Mouse (Mus musculus) lung, postnatal 4 days (tissue): ENCODE data around the gene Zfp593.

ENCODE experiments used
- DNase-seq, 2 experiments: peaks; one replicate each; pipeline ENCODE4 v3.0.0; 2021

Gene Zfp593

DNA sequence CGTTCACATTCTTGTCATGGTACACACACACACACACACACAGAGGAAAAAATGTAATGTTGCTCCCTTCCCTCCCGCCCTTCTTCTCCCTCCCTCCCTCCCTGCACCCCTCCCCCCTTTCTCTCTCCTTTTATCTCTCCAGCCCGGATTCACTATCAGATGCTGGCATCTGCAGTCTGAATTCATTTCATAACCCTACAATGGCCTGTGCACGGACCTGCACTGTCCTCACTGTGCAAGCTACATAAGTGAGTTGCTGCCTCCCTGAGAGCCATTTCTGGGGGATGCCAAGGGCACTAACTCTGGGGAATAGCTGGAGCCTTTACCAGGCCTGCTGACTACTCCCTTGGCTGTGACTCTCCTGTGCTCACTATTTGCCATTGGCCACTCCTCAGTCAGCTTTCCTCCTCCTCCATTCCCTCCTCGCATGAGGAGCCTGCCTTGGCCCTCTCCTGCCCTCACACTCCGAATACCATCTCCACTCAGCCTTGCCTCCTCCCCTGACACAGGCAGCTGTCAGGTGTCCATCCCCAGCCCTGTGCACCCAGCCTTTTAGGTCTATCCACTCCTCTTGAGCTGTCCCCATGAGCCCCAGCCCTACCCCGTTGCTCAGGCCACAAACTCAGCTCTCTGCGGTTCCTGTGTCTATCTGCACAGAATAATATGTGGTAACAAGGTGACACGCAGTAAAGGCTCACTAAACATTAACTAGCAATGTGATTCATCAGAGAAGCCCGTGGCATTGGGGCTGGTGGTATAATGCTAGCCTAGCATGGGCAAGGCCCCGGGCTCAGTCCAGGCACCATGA, 22.4 kb downstream of the Zfp593 start:
- no peak for DNase-seq

DNA sequence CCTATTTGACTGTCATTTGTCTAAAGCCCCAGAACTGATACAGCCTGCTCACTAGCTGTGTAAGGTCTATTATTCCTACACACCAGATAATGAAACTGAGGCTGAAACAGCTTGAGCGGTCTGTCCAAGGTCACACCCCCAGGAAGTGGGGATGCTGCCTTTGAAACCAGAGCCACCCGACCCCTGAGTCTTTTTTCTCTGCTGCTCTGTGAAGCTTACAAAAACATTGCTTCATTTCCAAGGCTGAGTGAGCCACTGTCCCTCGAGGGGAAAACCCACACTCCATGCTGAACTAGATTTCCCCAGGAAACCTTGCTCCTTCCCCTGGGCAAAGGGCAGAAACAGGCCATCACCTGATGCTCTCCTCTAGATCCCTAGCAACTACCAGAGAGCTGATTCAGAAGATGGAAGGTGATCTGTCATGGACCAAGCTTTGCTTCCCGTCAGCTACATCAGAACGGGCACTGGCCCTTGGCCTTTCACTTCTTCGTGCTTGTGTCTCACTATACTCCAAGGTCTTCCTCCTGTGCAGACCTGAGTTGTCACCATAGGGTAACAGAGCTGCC, 38.8 kb downstream of the Zfp593 start:
- no peak for DNase-seq

DNA sequence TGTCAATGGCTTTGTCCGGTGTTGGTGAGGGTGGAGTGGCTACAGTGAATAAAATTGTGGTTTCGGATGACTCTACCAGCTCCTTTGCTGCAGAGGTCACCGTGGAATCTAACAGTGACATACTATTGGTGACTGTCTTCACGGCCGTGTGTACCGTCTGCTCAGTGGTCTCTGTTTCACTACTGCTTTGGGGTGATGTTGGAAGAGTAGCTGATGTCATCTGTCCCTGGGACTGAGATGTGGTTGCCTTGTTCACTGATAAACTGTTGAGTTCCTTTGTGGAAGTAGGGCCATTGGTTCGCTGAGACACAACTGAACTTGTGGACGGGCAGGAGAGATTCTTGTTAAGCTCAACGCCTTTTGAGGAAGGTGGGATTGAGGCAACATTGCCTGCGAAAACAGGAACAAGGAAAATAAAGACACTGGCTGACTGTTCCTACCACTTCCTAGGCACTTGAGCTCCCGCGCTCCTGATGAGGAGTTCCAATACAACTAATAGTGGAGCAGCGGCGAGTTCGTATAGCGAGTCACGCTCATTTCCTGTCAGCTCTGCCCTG, 42.0 kb downstream of the Zfp593 start:
- DNase-seq: no peak

DNA sequence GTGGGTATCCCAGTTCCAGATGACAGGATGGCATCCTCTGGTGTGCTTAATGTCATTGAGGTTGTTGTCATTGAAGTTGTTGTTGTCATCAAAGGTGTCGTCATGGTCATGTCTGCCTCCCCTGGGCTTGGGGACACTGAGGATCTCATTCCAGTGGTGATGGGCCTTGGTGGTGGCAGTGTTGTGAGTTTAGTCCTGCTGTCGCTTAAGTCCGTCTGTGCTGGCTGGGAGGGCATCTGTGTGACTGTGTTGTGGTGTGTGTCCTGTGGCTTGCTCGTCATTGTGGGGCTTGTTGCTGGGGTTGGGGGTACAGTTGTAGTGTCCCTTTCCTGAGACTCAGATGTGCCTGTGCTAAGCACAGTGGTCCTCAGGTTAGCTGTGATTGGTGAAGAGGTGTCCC, 42.5 kb downstream of the Zfp593 start, which contains the start of gene Gm7534:
TSS of gene Gm7534 (minus strand) at position 101 of the 400 bp plus-strand sequence.
- DNase-seq: no peak

DNA sequence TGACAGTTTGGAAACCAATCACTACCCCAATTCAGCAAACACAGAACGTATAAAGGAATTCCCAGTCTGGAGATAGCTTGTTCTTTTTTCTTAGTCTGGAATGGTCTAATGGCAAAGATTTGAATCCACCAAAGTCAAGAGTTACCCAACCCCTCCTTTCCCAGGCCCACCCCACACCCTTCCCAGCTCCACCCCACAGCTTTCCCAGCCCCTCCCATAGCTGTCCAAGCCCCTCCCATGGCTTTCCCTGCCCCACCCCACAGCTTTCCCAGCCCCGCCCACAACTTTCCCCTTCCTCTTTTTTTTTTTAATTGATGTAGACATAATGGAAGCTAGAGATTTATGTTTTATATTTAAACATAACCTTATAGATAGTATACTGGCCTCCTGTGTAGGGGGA, 46.0 kb downstream of the Zfp593 start:
- DNase-seq: no peak
